Mouse (Mus musculus): ENCODE measurements around the gene Cops4.

Cops4 gene

GRCm38 (mm10) chr5:100581622-100582434 is 63.7 kb downstream of the Cops4 start:
- no peak for DNase-seq (ENCODE audit: low read depth)

- no peak for DNase-seq (ENCODE audit: low read depth)
Observed at GRCm38 (mm10) chr5:100582435-100582826, 64.3 kb downstream of the Cops4 start.

GRCm38 (mm10) chr5:100583066-100583465 is 65.0 kb downstream of the Cops4 start:
- peak; percentile 25 for DNase-seq (ENCODE audit: low read depth)

GRCm38 (mm10) chr5:100585206-100585644 is 67.1 kb downstream of the Cops4 start:
- peak; percentile 88 for DNase-seq (ENCODE audit: low read depth)

GRCm38 (mm10) chr5:100585657-100586056 is 67.5 kb downstream of the Cops4 start:
- DNase-seq (ENCODE audit: low read depth) = peak; percentile 46

GRCm38 (mm10) chr5:100587136-100587535 is 69.0 kb downstream of the Cops4 start:
- DNase-seq (ENCODE audit: low read depth) = no peak

- peak; percentile 46 for DNase-seq (ENCODE audit: low read depth)
Observed at GRCm38 (mm10) chr5:100587626-100588025, 69.5 kb downstream of the Cops4 start.

GRCm38 (mm10) chr5:100590505-100590904 is 72.4 kb downstream of the Cops4 start:
- DNase-seq (ENCODE audit: low read depth) = no peak

- no peak for DNase-seq (ENCODE audit: low read depth)
Observed at GRCm38 (mm10) chr5:100594803-100595467, 76.8 kb downstream of the Cops4 start.

GRCm38 (mm10) chr5:100595999-100596398 is 77.9 kb downstream of the Cops4 start:
- DNase-seq (ENCODE audit: low read depth) = no peak

All from naive thymus-derived CD4-positive, alpha-beta T cell, adult 2 months (primary cell).